Mouse (Mus musculus) stomach, postnatal 0 days (tissue): ENCODE measurements around the gene Kdm1b.

ENCODE experiments used
- CTCF ChIP-seq: IDR thresholded peaks from 2 replicates; pipeline ENCODE4 v1.5.1; 2016; ENCODE audit warnings: antibody characterized with exemption, low read depth, mild to moderate bottlenecking, moderate library complexity
- EP300 ChIP-seq: optimal IDR thresholded peaks from 2 replicates; pipeline ENCODE3; 2016; ENCODE audit warnings: antibody characterized with exemption

GRCm38 (mm10) chr13:47067001-47067400 lies 23.7 kb downstream of the Kdm1b start:
- no peak for TF ChIP-seq CTCF
- no peak for TF ChIP-seq EP300
